Mouse (Mus musculus): ENCODE measurements around the gene Mrpl47.

- TF ChIP-seq POLR2A (IDR thresholded peaks at IDR 0.05; ENCODE audit: low read depth, low read length): no peak
- no peak for TF ChIP-seq CTCF (IDR thresholded peaks at IDR 0.05; ENCODE audit: extremely low read depth, insufficient read length, insufficient replicate concordance, low read depth, low read length)
Observed at GRCm38 (mm10) chr3:32713711-32714110, 23.7 kb downstream of the Mrpl47 start.
